Comparison of ENCODE assay signal across 21 mouse cellular contexts in the genomic region with DNA sequence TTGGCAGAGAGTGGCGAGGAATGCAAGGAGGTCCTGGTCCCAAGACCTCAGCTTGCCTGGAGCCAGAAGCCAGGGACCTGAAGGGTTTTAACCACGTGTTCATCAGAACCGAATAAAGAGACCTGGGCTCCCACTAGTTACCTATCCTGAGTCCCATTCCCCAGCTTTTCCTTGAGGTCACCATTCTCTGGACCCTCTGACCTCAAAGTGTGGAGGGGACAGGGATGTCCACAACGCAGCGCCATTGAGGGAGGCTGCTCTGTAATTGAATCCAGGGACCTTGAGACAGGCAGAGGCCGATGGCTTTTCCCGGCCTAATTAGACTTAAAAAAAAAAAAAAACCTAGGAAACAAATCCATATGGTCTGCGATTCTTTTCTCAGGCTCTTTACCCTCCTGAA. TPM values are rescaled to one million over a fixed set of nuclear protein-coding genes. Genes with fewer than 3 reads are reported as not detected.
DNase-seq lines count a peak whose midpoint lies in the region; ATAC-seq and TF ChIP-seq lines count a peak whose summit lies in the region.
"Had no signal": no experiment of that assay in that cellular context is flagged by ENCODE, and none has a peak within 500 bp of the region (broad histone marks: within the 10 kb centered on the region; RNA-seq: fewer than 3 reads in every experiment).

No protein-coding gene starts in this region.

- H3K4me3 ChIP-seq in kidney, embryonic 15.5 days (replicated peaks) = no peak overlapping the region
- H3K4me3 ChIP-seq in embryonic facial prominence, embryonic 10.5 days = no peak overlapping the region
- peak overlapping the region; percentile 33 for H3K4me3 ChIP-seq in limb, embryonic 10.5 days
- no peak overlapping the region for H3K4me3 ChIP-seq in limb, embryonic 14.5 days (replicated peaks; ENCODE audit: low read length)
- no peak overlapping the region for H3K4me3 ChIP-seq in hindbrain, embryonic 14.5 days (replicated peaks; ENCODE audit: low read length)
- H3K4me3 ChIP-seq: forebrain, embryonic 15.5 days; hindbrain, embryonic 15.5 days had no signal

- TF ChIP-seq POLR2A in limb, embryonic 14.5 days (IDR thresholded peaks at IDR 0.05; ENCODE audit: borderline replicate concordance, extremely low read depth, insufficient read depth, insufficient read length) = no peak

- H3K27me3 ChIP-seq in kidney, embryonic 15.5 days = peaks cover 4% of the 10 kb centered on the region; the same call in 1 of the 2 replicates
- peaks cover 21% of the 10 kb centered on the region for H3K27me3 ChIP-seq in embryonic facial prominence, embryonic 10.5 days (replicated peaks; ENCODE audit: low read depth, poor library complexity, severe bottlenecking)
- H3K27me3 ChIP-seq in limb, embryonic 10.5 days (ENCODE audit: low read depth, poor library complexity, severe bottlenecking) = peaks cover 18% of the 10 kb centered on the region
- no peaks in the 10 kb centered on the region for H3K27me3 ChIP-seq in limb, embryonic 14.5 days (ENCODE audit: control insufficient read depth, insufficient read depth, low read length)
- no peaks in the 10 kb centered on the region; the same call in 1 of the 2 replicates for H3K27me3 ChIP-seq in hindbrain, embryonic 14.5 days (ENCODE audit: control insufficient read depth, insufficient read depth, low read length)
- H3K27me3 ChIP-seq: forebrain, embryonic 15.5 days; hindbrain, embryonic 15.5 days had no signal

- H3K9me3 ChIP-seq in kidney, embryonic 15.5 days (replicated peaks) = no peaks in the 10 kb centered on the region
- H3K9me3 ChIP-seq in embryonic facial prominence, embryonic 10.5 days = no peaks in the 10 kb centered on the region; the same call in 1 of the 2 replicates
- no peaks in the 10 kb centered on the region for H3K9me3 ChIP-seq in limb, embryonic 10.5 days (replicated peaks)
- H3K9me3 ChIP-seq in limb, embryonic 14.5 days (ENCODE audit: control insufficient read depth, low read length) = peaks cover 7% of the 10 kb centered on the region; the same call in 1 of the 2 replicates
- no peaks in the 10 kb centered on the region for H3K9me3 ChIP-seq in hindbrain, embryonic 14.5 days (ENCODE audit: control insufficient read depth, low read length)
- H3K9me3 ChIP-seq: forebrain, embryonic 15.5 days; G1E; hindbrain, embryonic 15.5 days had no signal

- H3K4me1 ChIP-seq in kidney, embryonic 15.5 days = peaks cover 19% of the 10 kb centered on the region
- peaks cover 40% of the 10 kb centered on the region for H3K4me1 ChIP-seq in embryonic facial prominence, embryonic 10.5 days
- peaks cover 54% of the 10 kb centered on the region for H3K4me1 ChIP-seq in limb, embryonic 10.5 days
- peaks cover 16% of the 10 kb centered on the region for H3K4me1 ChIP-seq in limb, embryonic 14.5 days (ENCODE audit: control insufficient read depth, insufficient read depth, low read length)
- H3K4me1 ChIP-seq in hindbrain, embryonic 14.5 days (replicated peaks; ENCODE audit: control insufficient read depth, insufficient read depth, low read length) = no peaks in the 10 kb centered on the region

- H3K9ac ChIP-seq in kidney, embryonic 15.5 days = no peak overlapping the region
- H3K9ac ChIP-seq in limb, embryonic 14.5 days (ENCODE audit: low read depth, low read length, severe bottlenecking) = no peak overlapping the region
- H3K9ac ChIP-seq in hindbrain, embryonic 14.5 days = no peak overlapping the region
- H3K9ac ChIP-seq: forebrain, embryonic 15.5 days; hindbrain, embryonic 15.5 days had no signal

- no peak for ATAC-seq in kidney, embryonic 15.5 days (replicated peaks; ENCODE audit: low FRiP score)
- no peak; the same call in 1 of the 2 replicates for ATAC-seq in limb, embryonic 14.5 days (ENCODE audit: low FRiP score, low read depth)
- ATAC-seq in hindbrain, embryonic 14.5 days (ENCODE audit: low FRiP score) = no peak
- ATAC-seq: forebrain, embryonic 15.5 days; inflammation-experienced regulatory T-cells, adult 6 months; intestine, postnatal 0 days had no signal

- H3K27ac ChIP-seq in kidney, embryonic 15.5 days = 0 out of 2 replicates have a peak overlapping the region, but pooled peaks have one; percentile 11
- peak overlapping the region; percentile 73 for H3K27ac ChIP-seq in embryonic facial prominence, embryonic 10.5 days (replicated peaks)
- H3K27ac ChIP-seq in limb, embryonic 10.5 days = peak overlapping the region; percentile 82
- 0 out of 2 replicates have a peak overlapping the region, but pooled peaks have one; percentile 19 for H3K27ac ChIP-seq in limb, embryonic 14.5 days (replicated peaks; ENCODE audit: low read depth, low read length)
- no peak overlapping the region for H3K27ac ChIP-seq in hindbrain, embryonic 14.5 days
- H3K27ac ChIP-seq: forebrain, embryonic 15.5 days; hindbrain, embryonic 15.5 days had no signal

- H3K4me2 ChIP-seq in kidney, embryonic 15.5 days = no peak overlapping the region
- peak overlapping the region; percentile 10; the same call in 1 of the 2 replicates for H3K4me2 ChIP-seq in limb, embryonic 14.5 days (replicated peaks; ENCODE audit: low read depth, low read length, severe bottlenecking)
- H3K4me2 ChIP-seq in hindbrain, embryonic 14.5 days (replicated peaks) = no peak overlapping the region
- H3K4me2 ChIP-seq: forebrain, embryonic 15.5 days; hindbrain, embryonic 15.5 days had no signal

- 13% methylated on average over 8 of the region's 8 CpGs for WGBS in kidney, embryonic 15.5 days
- WGBS in embryonic facial prominence, embryonic 10.5 days = 33% methylated on average over 8 of the region's 8 CpGs
- WGBS in limb, embryonic 10.5 days = 16% methylated on average over 8 of the region's 8 CpGs
- WGBS in limb, embryonic 14.5 days = 15% methylated on average over 8 of the region's 8 CpGs
- WGBS in hindbrain, embryonic 14.5 days = 67% methylated on average over 8 of the region's 8 CpGs

- no peaks in the 10 kb centered on the region for H3K36me3 ChIP-seq in kidney, embryonic 15.5 days
- no peaks in the 10 kb centered on the region for H3K36me3 ChIP-seq in embryonic facial prominence, embryonic 10.5 days (replicated peaks)
- H3K36me3 ChIP-seq in limb, embryonic 10.5 days = no peaks in the 10 kb centered on the region
- no peaks in the 10 kb centered on the region for H3K36me3 ChIP-seq in limb, embryonic 14.5 days (ENCODE audit: control insufficient read depth, insufficient read depth, low read length)
- H3K36me3 ChIP-seq in hindbrain, embryonic 14.5 days (replicated peaks; ENCODE audit: control insufficient read depth, insufficient read depth) = no peaks in the 10 kb centered on the region
- H3K36me3 ChIP-seq: forebrain, embryonic 15.5 days; G1E; hindbrain, embryonic 15.5 days had no signal

- no peak for DNase-seq in kidney, postnatal 36 days
- no peak for DNase-seq in embryonic facial prominence, embryonic 10.5 days (ENCODE audit: low spot score)
- peak; percentile 64 for DNase-seq in limb, embryonic 10.5 days (ENCODE audit: low spot score)
- no peak for DNase-seq in limb, embryonic 14.5 days (ENCODE audit: low spot score)
- DNase-seq in cerebellum, postnatal 25 days = no peak
- no peak for DNase-seq in hindbrain, embryonic 14.5 days (ENCODE audit: low spot score)
- DNase-seq in adrenal gland, adult (ENCODE audit: inconsistent age in 2 of 2, low spot score in 1 of 2) = no peak
- DNase-seq: adrenal gland, postnatal 10 days; cerebellum, adult 11 months; cerebellum, adult 9-10 months; cerebellum, postnatal 36 days; gastrocnemius, postnatal 36 days; heart, adult 11 months; heart, postnatal 10 days; heart, postnatal 4 days had no signal

RNA-seq across cellular contexts. Expression of a gene that starts 32.3 kb away (rescaled TPM):
- polyA plus RNA-seq in kidney, embryonic 15.5 days (2015; fragmentation: Nextera tagmentation; extraction: Ambion mirVana) = 25.8 and 28.7 TPM in 2 replicates
- polyA plus RNA-seq in embryonic facial prominence, embryonic 10.5 days (2016; fragmentation: Nextera tagmentation; extraction: Ambion mirVana) = 21.7 and 23.5 TPM in 2 replicates
- polyA plus RNA-seq in limb, embryonic 10.5 days (2016; fragmentation: Nextera tagmentation; extraction: Ambion mirVana) = 9.7 and 16.3 TPM in 2 replicates
- 52.7 and 74.9 TPM in 2 replicates for polyA plus RNA-seq in limb, embryonic 14.5 days (2012; rRNA removed)
- polyA plus RNA-seq in limb, embryonic 14.5 days (2014; fragmentation: Nextera tagmentation; extraction: Ambion mirVana) = 30.4 and 32.3 TPM in 2 replicates
- 38.2 and 48.5 TPM in 2 replicates for polyA plus RNA-seq in hindbrain, embryonic 14.5 days (2014; fragmentation: Nextera tagmentation; extraction: Ambion mirVana)
- polyA plus RNA-seq: G1E; inflammation-experienced regulatory T-cells, adult 6 months had no signal

RNA-seq across cellular contexts. Expression of a gene that starts 40.9 kb away (rescaled TPM):
- 0.32 and 0.40 TPM in 2 replicates for polyA plus RNA-seq in kidney, embryonic 15.5 days (2015; fragmentation: Nextera tagmentation; extraction: Ambion mirVana)
- polyA plus RNA-seq in embryonic facial prominence, embryonic 10.5 days (2016; fragmentation: Nextera tagmentation; extraction: Ambion mirVana) = 0.50 and 0.54 TPM in 2 replicates
- polyA plus RNA-seq in limb, embryonic 10.5 days (2016; fragmentation: Nextera tagmentation; extraction: Ambion mirVana) = 0.38 and 0.66 TPM in 2 replicates
- polyA plus RNA-seq in limb, embryonic 14.5 days (2012; rRNA removed) = 1.9 and 2.4 TPM in 2 replicates
- 0.82 and 0.91 TPM in 2 replicates for polyA plus RNA-seq in limb, embryonic 14.5 days (2014; fragmentation: Nextera tagmentation; extraction: Ambion mirVana)
- polyA plus RNA-seq in hindbrain, embryonic 14.5 days (2014; fragmentation: Nextera tagmentation; extraction: Ambion mirVana) = 2.0 and 2.2 TPM in 2 replicates
- polyA plus RNA-seq: G1E; inflammation-experienced regulatory T-cells, adult 6 months had no signal
